In genomic region chr2:135507111-135507510, GRCm38 (mm10) we compare ENCODE assay signal across 23 mouse cellular contexts.
A peak's percentile ranks its signal among the peaks of the same experiment; 100 is the strongest.
DNase-seq lines count a peak whose midpoint lies in the region; ATAC-seq and TF ChIP-seq lines count a peak whose summit lies in the region.
"Had no signal": no experiment of that assay in that cellular context is flagged by ENCODE, and none has a peak within 500 bp of the region (broad histone marks: within the 10 kb centered on the region; RNA-seq: fewer than 3 reads in every experiment).

No protein-coding gene starts in this region.

- WGBS in forebrain, postnatal 0 days = 22% methylated on average over 1 of the region's 1 CpGs
- WGBS in forebrain, embryonic 15.5 days = 48% methylated on average over 1 of the region's 1 CpGs
- 83% methylated on average over 1 of the region's 1 CpGs for WGBS in midbrain, embryonic 11.5 days

- no peak overlapping the region for H3K9ac ChIP-seq in forebrain, postnatal 0 days
- H3K9ac ChIP-seq in forebrain, embryonic 15.5 days (replicated peaks) = no peak overlapping the region
- H3K9ac ChIP-seq in midbrain, embryonic 11.5 days (ENCODE audit: low read length) = no peak overlapping the region
- H3K9ac ChIP-seq: heart, embryonic 13.5 days; hindbrain, embryonic 12.5 days had no signal

- ATAC-seq in cerebellum, adult (ENCODE audit: insufficient number of reproducible peaks, low FRiP score, low TSS enrichment) = no peak
- ATAC-seq in forebrain, postnatal 0 days = no peak
- ATAC-seq in forebrain, embryonic 15.5 days (replicated peaks) = no peak
- ATAC-seq in midbrain, embryonic 11.5 days (ENCODE audit: low FRiP score) = no peak
- ATAC-seq: CD4-positive, CD25-positive, alpha-beta regulatory T cell, adult 4 months; hindbrain, embryonic 16.5 days had no signal

- H3K36me3 ChIP-seq in forebrain, postnatal 0 days (ENCODE audit: insufficient read depth) = no peaks in the 10 kb centered on the region
- H3K36me3 ChIP-seq in forebrain, embryonic 15.5 days = no peaks in the 10 kb centered on the region
- H3K36me3 ChIP-seq in midbrain, embryonic 11.5 days (ENCODE audit: control insufficient read depth, insufficient read depth, low read length) = no peaks in the 10 kb centered on the region
- H3K36me3 ChIP-seq: embryonic facial prominence, embryonic 10.5 days; forebrain, embryonic 10.5 days; G1E; heart, embryonic 13.5 days; hindbrain, embryonic 12.5 days had no signal

- no peak overlapping the region for H3K4me3 ChIP-seq in forebrain, postnatal 0 days (ENCODE audit: low read depth, low read length)
- H3K4me3 ChIP-seq in forebrain, embryonic 15.5 days = no peak overlapping the region
- H3K4me3 ChIP-seq in midbrain, embryonic 11.5 days (ENCODE audit: low read depth, low read length) = no peak overlapping the region
- H3K4me3 ChIP-seq: embryonic facial prominence, embryonic 10.5 days; forebrain, embryonic 10.5 days; gastrocnemius, adult 2 months; heart, embryonic 13.5 days; hindbrain, embryonic 12.5 days had no signal

- H3K27me3 ChIP-seq in forebrain, postnatal 0 days (ENCODE audit: insufficient read depth, low read length) = no peaks in the 10 kb centered on the region
- no peaks in the 10 kb centered on the region for H3K27me3 ChIP-seq in forebrain, embryonic 15.5 days
- H3K27me3 ChIP-seq in midbrain, embryonic 11.5 days (ENCODE audit: control insufficient read depth, insufficient read depth, low read length) = no peaks in the 10 kb centered on the region
- H3K27me3 ChIP-seq: heart, embryonic 13.5 days; hindbrain, embryonic 12.5 days had no signal

- no peaks in the 10 kb centered on the region for H3K9me3 ChIP-seq in forebrain, postnatal 0 days (ENCODE audit: low read length)
- H3K9me3 ChIP-seq in forebrain, embryonic 15.5 days = no peaks in the 10 kb centered on the region
- H3K9me3 ChIP-seq in midbrain, embryonic 11.5 days (ENCODE audit: control insufficient read depth, low read length) = no peaks in the 10 kb centered on the region
- H3K9me3 ChIP-seq: embryonic facial prominence, embryonic 10.5 days; forebrain, embryonic 10.5 days; heart, embryonic 13.5 days; hindbrain, embryonic 12.5 days had no signal

- no peaks in the 10 kb centered on the region for H3K4me1 ChIP-seq in forebrain, postnatal 0 days (ENCODE audit: insufficient read depth)
- no peaks in the 10 kb centered on the region for H3K4me1 ChIP-seq in forebrain, embryonic 15.5 days
- H3K4me1 ChIP-seq in midbrain, embryonic 11.5 days (ENCODE audit: control insufficient read depth, insufficient read depth, low read length) = no peaks in the 10 kb centered on the region
- H3K4me1 ChIP-seq: embryonic facial prominence, embryonic 10.5 days; forebrain, embryonic 10.5 days; heart, embryonic 13.5 days; hindbrain, embryonic 12.5 days had no signal

- H3K4me2 ChIP-seq in forebrain, postnatal 0 days (ENCODE audit: low read depth) = no peak overlapping the region
- H3K4me2 ChIP-seq in forebrain, embryonic 15.5 days (replicated peaks) = no peak overlapping the region
- H3K4me2 ChIP-seq in midbrain, embryonic 11.5 days = no peak overlapping the region
- H3K4me2 ChIP-seq: heart, embryonic 13.5 days; hindbrain, embryonic 12.5 days had no signal

- no peak for TF ChIP-seq CTCF in forebrain, postnatal 0 days (IDR thresholded peaks at IDR 0.05; ENCODE audit: low read depth)

- H3K27ac ChIP-seq in forebrain, postnatal 0 days (ENCODE audit: low read depth, low read length) = no peak overlapping the region
- H3K27ac ChIP-seq in forebrain, embryonic 15.5 days (replicated peaks) = no peak overlapping the region
- H3K27ac ChIP-seq in midbrain, embryonic 11.5 days (ENCODE audit: low read depth, low read length) = no peak overlapping the region
- H3K27ac ChIP-seq: embryonic facial prominence, embryonic 10.5 days; forebrain, embryonic 10.5 days; gastrocnemius, adult 2 months; heart, embryonic 13.5 days; hindbrain, embryonic 12.5 days had no signal

- DNase-seq in cerebellum, postnatal 10 days = peak; percentile 62 to 74
- DNase-seq in forebrain, postnatal 0 days = peak; percentile 54
- DNase-seq in NIH3T3 (ENCODE audit: low read depth) (peak; percentile 25), adipocyte (ENCODE audit: low spot score) (peak; percentile 45)
- no peak for DNase-seq in lung, postnatal 10 days
- DNase-seq in midbrain, embryonic 11.5 days (ENCODE audit: low spot score, missing footprints) = no peak
- DNase-seq: adrenal gland, adult 2 months; cerebellum, adult 11 months; cerebellum, postnatal 36 days; gastrocnemius, adult 2 months; gastrocnemius, postnatal 25 days; heart, postnatal 36 days; kidney, adult 11 months; kidney, adult 9 months had no signal

Comparison
In these comparisons a context has a peak if more than half of its experiments do, and no peak if none do; other contexts are left out.
1. DNase-seq: peak in cerebellum, postnatal 10 days (2 of 2), forebrain, postnatal 0 days (single experiment), NIH3T3 (single experiment) and adipocyte (single experiment); none in lung, postnatal 10 days (single experiment) and midbrain, embryonic 11.5 days (single experiment).